Mouse (Mus musculus) forebrain, postnatal 0 days (tissue): ENCODE measurements at regions not wholly inside any gene's neighbourhood (a gene's known extent, or its start where the extent isn't known, plus 50 kb on each side); places are given as distances from the start of the nearest gene placed in this dataset.

Source experiments
- ATAC-seq: fragments of 200-750 bp; cut with Nextera tagmentation; 2 replicates; pipeline ENCODE4 v1.8.0; 2017; ENCODE audit warnings: mild to moderate bottlenecking, moderate library complexity
- DNase-seq: peaks from one replicate; pipeline ENCODE4 v3.0.0-alpha.2; 2015
- H3K27ac ChIP-seq: fragments of 300-500 bp; sonication (generic); 2 replicates; pipeline ENCODE4 v1.5.1; 2014; ENCODE audit warnings: low read depth, mild to moderate bottlenecking, antibody characterized with exemption, low read length, moderate library complexity, mixed read lengths
- H3K27me3 ChIP-seq: fragments of 300-500 bp; sonication (generic); 2 replicates; pipeline ENCODE4 v1.6.1; 2014; ENCODE audit warnings: mild to moderate bottlenecking, low read length, mixed read lengths; ENCODE audit not compliant: insufficient read depth
- H3K36me3 ChIP-seq: fragments of 300-500 bp; sonication (generic); 2 replicates; pipeline ENCODE4 v1.6.1; 2014; ENCODE audit warnings: mild to moderate bottlenecking, moderate library complexity; ENCODE audit not compliant: insufficient read depth
- H3K4me1 ChIP-seq: fragments of 300-500 bp; sonication (generic); 2 replicates; pipeline ENCODE4 v1.6.1; 2014; ENCODE audit warnings: antibody characterized with exemption; ENCODE audit not compliant: insufficient read depth
- H3K4me2 ChIP-seq: fragments of 300-500 bp; sonication (generic); 2 replicates; pipeline ENCODE4 v1.6.1; 2014; ENCODE audit warnings: low read depth, mild to moderate bottlenecking, moderate library complexity
- H3K4me3 ChIP-seq: fragments of 300-500 bp; sonication (generic); 2 replicates; pipeline ENCODE4 v1.5.1; 2014; ENCODE audit warnings: low read depth, low read length, mixed read lengths
- H3K9ac ChIP-seq: fragments of 300-500 bp; sonication (generic); 2 replicates; pipeline ENCODE4 v1.6.1; 2014; ENCODE audit warnings: mild to moderate bottlenecking
- H3K9me3 ChIP-seq: fragments of 300-500 bp; sonication (generic); 2 replicates; pipeline ENCODE4 v1.6.1; 2016; ENCODE audit warnings: low read length
- CTCF ChIP-seq: sonication (generic); IDR thresholded peaks from 2 replicates; pipeline ENCODE4 v1.5.1; 2016; ENCODE audit warnings: antibody characterized with exemption, control low read depth, low read depth
- WGBS: fragments of 180-500 bp; shearing (Covaris S2); extraction: QIAGEN DNeasy Blood & Tissue Kit; methylation state at CpG from one replicate; pipeline ENCODE4 v1.1.7; 2014; 5-methylcytosine and 5-hydroxymethylcytosine counted together

- H3K27ac ChIP-seq, result no peak overlapping the region
- no peaks in the 10 kb centered on the region for H3K36me3 ChIP-seq
- peaks cover 4% of the 10 kb centered on the region; the same call in 1 of the 2 replicates for H3K4me1 ChIP-seq
- H3K4me3 ChIP-seq, result no peak overlapping the region
- H3K27me3 ChIP-seq, result no peaks in the 10 kb centered on the region
- DNase-seq, result no peak
- H3K9ac ChIP-seq, result no peak overlapping the region
- ATAC-seq, result no peak
- WGBS, result 93% methylated on average over 2 of the region's 2 CpGs
- H3K4me2 ChIP-seq, result no peak overlapping the region
- TF ChIP-seq CTCF, result no peak
- H3K9me3 ChIP-seq, result no peaks in the 10 kb centered on the region
Measured at GRCm38 (mm10) chr3:133874383-133874782, 329.4 kb upstream of the Tet2 start.

GRCm38 (mm10) chr3:133876439-133877072 is 331.6 kb upstream of the Tet2 start:
- peak; percentile 92 for ATAC-seq
- H3K4me2 ChIP-seq, result peak overlapping the region; percentile 48

GRCm38 (mm10) chr3:133877310-133877709 is 332.4 kb upstream of the Tet2 start:
- no peaks in the 10 kb centered on the region for H3K27me3 ChIP-seq
- 20% methylated on average over 5 of the region's 5 CpGs for WGBS
- H3K36me3 ChIP-seq, result no peaks in the 10 kb centered on the region
- H3K27ac ChIP-seq, result no peak overlapping the region
- no peak overlapping the region for H3K9ac ChIP-seq
- DNase-seq (peak; percentile 53), ATAC-seq (peak; percentile 42)
- 0 out of 2 replicates have a peak overlapping the region, but pooled peaks have one; percentile 48 for H3K4me2 ChIP-seq
- no peak for TF ChIP-seq CTCF
- H3K4me1 ChIP-seq, result peaks cover 4% of the 10 kb centered on the region; the same call in 1 of the 2 replicates
- no peak overlapping the region for H3K4me3 ChIP-seq
- H3K9me3 ChIP-seq, result no peaks in the 10 kb centered on the region

More at GRCm38 (mm10) chr3:133876439-133877072, 331.6 kb upstream of the Tet2 start:
- peak overlapping the region; percentile 45; the same call in 1 of the 2 replicates for H3K9ac ChIP-seq
- H3K4me1 ChIP-seq, result peaks cover 4% of the 10 kb centered on the region; the same call in 1 of the 2 replicates
- H3K27me3 ChIP-seq, result no peaks in the 10 kb centered on the region
- H3K4me3 ChIP-seq, result peak overlapping the region; percentile 23
- peak; percentile 93 for DNase-seq
- H3K9me3 ChIP-seq, result no peaks in the 10 kb centered on the region
- no peaks in the 10 kb centered on the region for H3K36me3 ChIP-seq
- peak overlapping the region; percentile 66 for H3K27ac ChIP-seq
- 3% methylated on average over 13 of the region's 13 CpGs for WGBS
- TF ChIP-seq CTCF, result peak; percentile 90

GRCm38 (mm10) chr3:133880626-133881025 is 335.7 kb upstream of the Tet2 start:
- Histone ChIP-seq H3K4me2 (no peak overlapping the region), H3K4me3 (no peak overlapping the region), H3K27me3 (no peaks in the 10 kb centered on the region), H3K9me3 (no peaks in the 10 kb centered on the region), H3K4me1 (peaks cover 4% of the 10 kb centered on the region; the same call in 1 of the 2 replicates), H3K27ac (no peak overlapping the region), H3K36me3 (no peaks in the 10 kb centered on the region), H3K9ac (no peak overlapping the region)
- ATAC-seq (no peak), DNase-seq (no peak)
- 16% methylated on average over 1 of the region's 1 CpGs for WGBS
- no peak for TF ChIP-seq CTCF

GRCm38 (mm10) chr3:133901931-133902330 is 334.4 kb upstream of the Cxxc4 start:
- no peak for DNase-seq
- no peaks in the 10 kb centered on the region for H3K9me3 ChIP-seq
- no peaks in the 10 kb centered on the region for H3K4me1 ChIP-seq
- no peak for TF ChIP-seq CTCF
- H3K27me3 ChIP-seq, result no peaks in the 10 kb centered on the region
- no peak overlapping the region for H3K4me3 ChIP-seq
- H3K36me3 ChIP-seq, result no peaks in the 10 kb centered on the region
- no peak overlapping the region for H3K4me2 ChIP-seq
- 96% methylated on average over 3 of the region's 3 CpGs for WGBS
- no peak overlapping the region for H3K27ac ChIP-seq
- no peak overlapping the region for H3K9ac ChIP-seq
- no peak for ATAC-seq

- Histone ChIP-seq H3K4me1 (no peaks in the 10 kb centered on the region), H3K36me3 (no peaks in the 10 kb centered on the region), H3K9me3 (no peaks in the 10 kb centered on the region), H3K4me3 (no peak overlapping the region), H3K9ac (no peak overlapping the region), H3K4me2 (no peak overlapping the region), H3K27ac (no peak overlapping the region), H3K27me3 (no peaks in the 10 kb centered on the region)
- ATAC-seq, result no peak; the same call in 1 of the 2 replicates
- DNase-seq, result no peak
- no peak for TF ChIP-seq CTCF
Measured at GRCm38 (mm10) chr3:133922200-133922599, 314.1 kb upstream of the Cxxc4 start.

GRCm38 (mm10) chr3:133965322-133965721 is 271.0 kb upstream of the Cxxc4 start:
- Histone ChIP-seq H3K9ac (no peak overlapping the region), H3K4me2 (no peak overlapping the region), H3K4me3 (no peak overlapping the region), H3K36me3 (no peaks in the 10 kb centered on the region), H3K27me3 (no peaks in the 10 kb centered on the region), H3K27ac (no peak overlapping the region), H3K9me3 (no peaks in the 10 kb centered on the region), H3K4me1 (no peaks in the 10 kb centered on the region)
- ATAC-seq, result no peak
- no peak for TF ChIP-seq CTCF
- DNase-seq, result no peak
- WGBS, result 86% methylated on average over 2 of the region's 2 CpGs
